Mouse (Mus musculus): ENCODE measurements around the gene Lin28a.

- TF ChIP-seq CTCF (IDR thresholded peaks at IDR 0.05; ENCODE audit: low read depth, low read length) (no peak), GATA1 (IDR thresholded peaks at IDR 0.05; ENCODE audit: borderline replicate concordance, low read length) (no peak), TAL1 (conservative IDR thresholded peaks at IDR 0.05; ENCODE audit: low read depth, low read length) (no peak), POLR2AphosphoS5 (IDR thresholded peaks at IDR 0.05; ENCODE audit: insufficient replicate concordance, low read depth, low read length) (no peak)
Measured at GRCm38 (mm10) chr4:133994697-133995096, 23.9 kb downstream of the Lin28a start.
